Mouse (Mus musculus) ES-E14 (cell line): Measurements from ENCODE around the gene Adcy7. TPM values are rescaled to one million over a fixed set of nuclear protein-coding genes. Genes with fewer than 3 reads are reported as not detected.

ENCODE experiments used
- DNase-seq: peaks from one replicate; pipeline ENCODE4 v3.0.0-alpha.2; 2013; ENCODE audit warnings: low read depth, low spot score
- H3K27ac ChIP-seq: 2 replicates; pipeline ENCODE4 v1.5.1; 2012; ENCODE audit warnings: low read depth, mild to moderate bottlenecking, low read length, moderate library complexity, mixed read lengths; ENCODE audit not compliant: poor library complexity, insufficient read depth, severe bottlenecking
- H3K36me3 ChIP-seq: 2 replicates; pipeline ENCODE4 v1.6.1; 2012; ENCODE audit warnings: mild to moderate bottlenecking, low read length, moderate library complexity, mixed read lengths; ENCODE audit not compliant: control insufficient read depth, poor library complexity, insufficient read depth, severe bottlenecking
- H3K4me1 ChIP-seq, 2 experiments: fragments of 150-350 bp in 1 of 2; sonication (generic) in 1 of 2; 2 replicates each; pipeline ENCODE4 v1.6.1; 2012; ENCODE audit warnings: low read length in 2 of 2, mild to moderate bottlenecking in 1 of 2, mixed read lengths in 1 of 2; ENCODE audit not compliant: control insufficient read depth in 2 of 2, insufficient read depth in 2 of 2, poor library complexity in 1 of 2
- H3K4me3 ChIP-seq, 2 experiments: fragments of 150-350 bp in 1 of 2; sonication (generic) in 1 of 2; 2 replicates each; pipeline ENCODE4 v1.5.1; 2012; ENCODE audit warnings: low read length in 2 of 2, low read depth in 1 of 2, mild to moderate bottlenecking in 1 of 2, mixed read lengths in 1 of 2; ENCODE audit not compliant: insufficient read depth in 1 of 2, poor library complexity in 1 of 2, severe bottlenecking in 1 of 2
- H3K9ac ChIP-seq: 2 replicates; pipeline ENCODE4 v1.6.1; 2012; ENCODE audit warnings: low read depth, mild to moderate bottlenecking, low read length, mixed read lengths; ENCODE audit not compliant: poor library complexity, insufficient read depth, severe bottlenecking
- H3K9me3 ChIP-seq: fragments of 150-350 bp; sonication (generic); 2 replicates; pipeline ENCODE4 v1.6.1; 2012; ENCODE audit warnings: low read depth, mild to moderate bottlenecking, low read length; ENCODE audit not compliant: control insufficient read depth, insufficient read depth
- CHD2 ChIP-seq: IDR thresholded peaks from 2 replicates; pipeline ENCODE4 v1.6.1; 2014; ENCODE audit warnings: mild to moderate bottlenecking, low read depth, low read length, inconsistent platforms
- HCFC1 ChIP-seq: IDR thresholded peaks from 2 replicates; pipeline ENCODE4 v1.6.1; 2012; ENCODE audit warnings: low read length, inconsistent platforms, borderline replicate concordance; ENCODE audit not compliant: insufficient read depth
- MAFK ChIP-seq: IDR thresholded peaks from 2 replicates; pipeline ENCODE4 v1.6.1; 2014; ENCODE audit warnings: mild to moderate bottlenecking, low read depth, low read length, inconsistent platforms; ENCODE audit not compliant: insufficient read depth
- ZC3H11A ChIP-seq: IDR thresholded peaks from 2 replicates; pipeline ENCODE4 v1.6.1; 2012; ENCODE audit warnings: low read depth, mild to moderate bottlenecking, inconsistent platforms, low read length, borderline replicate concordance
- ZNF384 ChIP-seq: IDR thresholded peaks from 2 replicates; pipeline ENCODE4 v1.6.1; 2012; ENCODE audit warnings: low read depth, low read length, inconsistent platforms
- in situ Hi-C, 2 experiments: fragments of 600-800 bp; cut with MboI; formaldehyde crosslinking; loops; one replicate each; pipeline ENCODE4 v1.15.1; 2025; ENCODE audit warnings: low sequenced_read_pairs in 2 of 2, inconsistent platforms in 1 of 2; ENCODE audit not compliant: unreplicated experiment in 2 of 2
- total RNA-seq: library from RNA; depleted of rRNA; stranded (reverse); fragments of 300-350 nt; gene quantifications from 2 replicates; pipeline ENCODE4 v1.2.3, GENCODE M21; 2012

Adcy7 gene
- total RNA-seq, 1 experiment, result 4.2 TPM

DNA sequence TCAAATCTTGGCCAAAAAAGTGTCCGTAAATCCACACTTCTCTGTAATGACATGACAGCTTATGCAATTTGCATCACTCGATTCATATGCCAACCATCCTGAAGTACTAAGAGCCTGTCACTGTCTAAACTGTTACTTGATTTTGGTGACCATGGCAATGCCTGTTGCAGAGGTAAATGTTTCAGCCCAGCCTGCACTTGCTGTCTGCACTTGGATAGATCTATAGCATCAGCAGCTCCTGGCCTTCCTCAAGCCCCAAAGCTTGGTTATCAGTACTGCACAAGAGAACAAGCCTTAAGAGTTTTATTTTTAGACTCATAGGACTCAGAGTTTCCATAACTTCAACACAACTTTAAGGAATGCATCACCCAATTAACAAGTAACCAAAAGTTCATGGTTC, 62.2 kb downstream of the Adcy7 start:
- no peaks in the 10 kb centered on the region for H3K4me1 ChIP-seq
- TF ChIP-seq CHD2 (no peak), ZC3H11A (no peak), HCFC1 (no peak), ZNF384 (no peak), MAFK (no peak)
- no peak overlapping the region for H3K9ac ChIP-seq
- no peak overlapping the region for H3K4me3 ChIP-seq
- H3K9me3 ChIP-seq, result no peaks in the 10 kb centered on the region
- DNase-seq, result no peak
- H3K27ac ChIP-seq, result no peak overlapping the region
- H3K36me3 ChIP-seq, result peaks cover 29% of the 10 kb centered on the region
- in situ Hi-C loops, result no loop called here

DNA sequence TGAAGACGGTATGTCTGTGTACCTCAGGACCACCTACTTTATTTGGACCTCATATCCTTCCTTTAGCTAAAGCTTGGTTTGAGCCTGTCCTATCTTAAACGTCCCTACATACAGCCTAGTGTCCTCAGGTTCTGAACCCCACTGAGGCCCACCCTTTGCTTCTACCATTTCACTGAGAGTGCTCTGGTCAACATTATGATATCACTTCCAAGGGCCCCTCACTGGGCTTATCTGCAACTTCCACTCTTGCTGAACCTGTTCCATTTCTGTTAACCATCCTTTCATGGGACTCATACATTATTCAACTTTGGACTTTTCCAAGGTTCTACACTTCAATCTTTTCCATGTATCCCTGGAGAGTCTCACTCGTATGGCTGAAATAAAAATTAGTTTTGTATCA, 62.8 kb downstream of the Adcy7 start:
- TF ChIP-seq HCFC1 (no peak), ZC3H11A (no peak), CHD2 (no peak), MAFK (no peak), ZNF384 (no peak)
- H3K27ac ChIP-seq, result no peak overlapping the region
- H3K36me3 ChIP-seq, result peaks cover 31% of the 10 kb centered on the region

DNA sequence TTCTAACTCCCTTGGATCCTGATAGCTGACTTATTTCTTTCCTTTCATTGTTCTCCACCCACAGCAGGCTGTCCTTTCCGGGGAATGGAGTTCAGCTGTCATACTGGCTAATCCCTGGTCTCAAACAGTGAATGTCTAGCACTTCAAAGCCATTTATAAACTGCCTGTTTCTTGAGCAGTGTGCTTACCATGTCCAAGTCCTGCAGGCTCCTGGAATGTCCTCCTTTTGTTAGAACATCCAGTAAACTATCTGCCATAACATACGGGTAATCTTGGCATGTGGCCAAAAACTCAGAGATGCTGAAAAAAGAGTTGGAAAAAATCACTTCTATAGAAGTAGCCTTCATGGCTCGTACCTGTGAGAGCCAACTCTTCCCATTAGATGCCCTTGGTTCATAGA, 67.0 kb downstream of the Adcy7 start:
- in situ Hi-C loops, result no loop called here
- H3K4me3 ChIP-seq, result no peak overlapping the region
- DNase-seq, result no peak
- no peak overlapping the region for H3K9ac ChIP-seq
- no peak overlapping the region for H3K27ac ChIP-seq
- H3K4me1 ChIP-seq, result no peaks in the 10 kb centered on the region
- H3K9me3 ChIP-seq, result no peaks in the 10 kb centered on the region
- H3K36me3 ChIP-seq, result peaks cover 23% of the 10 kb centered on the region
- TF ChIP-seq MAFK, result no peak
- no peak for TF ChIP-seq HCFC1
- TF ChIP-seq ZC3H11A, result no peak
- no peak for TF ChIP-seq ZNF384
- no peak for TF ChIP-seq CHD2

More for the DNA sequence above, 62.8 kb downstream of the Adcy7 start:
- no peak overlapping the region for H3K9ac ChIP-seq
- H3K4me3 ChIP-seq, result no peak overlapping the region
- H3K9me3 ChIP-seq, result no peaks in the 10 kb centered on the region
- no peak for DNase-seq
- in situ Hi-C loops, result no loop called here
- no peaks in the 10 kb centered on the region for H3K4me1 ChIP-seq

DNA sequence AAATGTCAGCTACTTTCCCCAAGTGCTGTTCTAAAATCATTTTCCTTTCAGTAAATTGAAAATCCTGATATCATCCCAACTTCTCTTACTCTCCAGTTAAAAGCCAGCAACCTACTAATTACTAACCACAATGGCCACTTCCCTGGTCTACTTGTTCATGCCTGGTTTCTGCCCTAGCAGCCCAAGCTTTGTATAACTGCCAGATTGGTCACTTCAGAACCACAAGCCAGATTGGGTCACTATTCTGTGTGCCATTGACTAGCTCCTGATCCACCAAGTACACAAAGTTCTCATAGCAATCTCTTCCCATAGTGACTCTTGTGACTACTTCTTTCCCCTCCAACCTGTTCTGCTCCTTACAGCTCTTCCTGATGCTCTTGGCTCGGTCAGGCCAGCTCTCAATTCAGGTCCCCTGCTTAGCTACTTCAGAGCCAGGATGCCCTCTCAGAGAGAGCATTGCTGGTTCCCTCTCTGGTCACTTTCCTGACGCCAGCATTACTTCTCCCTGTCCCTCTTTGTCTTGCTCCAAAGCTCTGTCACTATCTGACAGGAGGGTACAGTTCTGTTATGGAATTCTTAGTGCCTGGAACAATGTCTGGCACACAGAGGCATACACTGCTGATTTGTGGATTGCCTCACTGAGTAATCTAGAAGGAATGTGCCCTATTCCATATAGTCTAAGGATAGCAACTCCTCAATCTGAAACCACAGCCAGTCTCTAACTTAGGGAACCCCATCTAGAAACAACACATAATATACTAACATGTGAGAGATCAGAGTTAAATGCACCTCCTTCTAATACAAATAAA, 67.9 kb downstream of the Adcy7 start:
- no peak for DNase-seq
- in situ Hi-C loops, result no loop called here
- Histone ChIP-seq H3K9ac (no peak overlapping the region), H3K4me1 (no peaks in the 10 kb centered on the region), H3K36me3 (peaks cover 25% of the 10 kb centered on the region), H3K27ac (no peak overlapping the region), H3K9me3 (no peaks in the 10 kb centered on the region), H3K4me3 (no peak overlapping the region)
- TF ChIP-seq CHD2 (no peak), HCFC1 (no peak), ZNF384 (no peak), ZC3H11A (no peak), MAFK (no peak)
